Mouse (Mus musculus): ENCODE results near the gene Evi5l. TPM values are rescaled to one million over a fixed set of nuclear protein-coding genes. Genes with fewer than 3 reads are reported as not detected.

Gene Evi5l
- polyA plus RNA-seq, 1 experiment = 3.9 TPM

- Histone ChIP-seq H3K27ac (ENCODE audit: insufficient read depth, low read depth, low read length) (0 out of 2 replicates have a peak overlapping the region, but pooled peaks have one; percentile 3), H3K27me3 (ENCODE audit: control insufficient read depth, insufficient read depth, low read length) (peaks cover 28% of the 10 kb centered on the region), H3K4me1 (ENCODE audit: control insufficient read depth, insufficient read depth, insufficient read length, low read length) (peaks cover 21% of the 10 kb centered on the region), H3K36me3 (ENCODE audit: control insufficient read depth, insufficient read depth, low read length) (no peaks in the 10 kb centered on the region), H3K4me3 (ENCODE audit: low read depth, low read length) (peak overlapping the region; percentile 60)
- WGBS = 4% methylated on average over 33 of the region's 33 CpGs
- no peak for TF ChIP-seq POLR2A (IDR thresholded peaks at IDR 0.05; ENCODE audit: low read depth, low read length)
- no peak for TF ChIP-seq CTCF (IDR thresholded peaks at IDR 0.05; ENCODE audit: extremely low read depth, insufficient read length, insufficient replicate concordance, low read depth, low read length)
Observed at GRCm38 (mm10) chr8:4214006-4214980, 47.9 kb downstream of the Evi5l start.

- H3K27ac ChIP-seq (ENCODE audit: insufficient read depth, low read depth, low read length) = no peak overlapping the region
- no peaks in the 10 kb centered on the region for H3K36me3 ChIP-seq (ENCODE audit: control insufficient read depth, insufficient read depth, low read length)
- H3K4me3 ChIP-seq (ENCODE audit: low read depth, low read length) = no peak overlapping the region
- peaks cover 30% of the 10 kb centered on the region for H3K27me3 ChIP-seq (ENCODE audit: control insufficient read depth, insufficient read depth, low read length)
- 23% methylated on average over 18 of the region's 18 CpGs for WGBS
- H3K4me1 ChIP-seq (ENCODE audit: control insufficient read depth, insufficient read depth, insufficient read length, low read length) = peaks cover 21% of the 10 kb centered on the region
- TF ChIP-seq CTCF (IDR thresholded peaks at IDR 0.05; ENCODE audit: extremely low read depth, insufficient read length, insufficient replicate concordance, low read depth, low read length) (no peak), POLR2A (IDR thresholded peaks at IDR 0.05; ENCODE audit: low read depth, low read length) (no peak)
Observed at GRCm38 (mm10) chr8:4216296-4216695, 49.9 kb downstream of the Evi5l start.

GRCm38 (mm10) chr8:4216791-4217621 is 50.6 kb downstream of the Evi5l start, which contains the start of gene Prr36:
Prr36 (minus strand) TSS chr8:4217459.
- H3K27ac ChIP-seq (ENCODE audit: insufficient read depth, low read depth, low read length) = no peak within 1 kb of the TSS
- H3K36me3 ChIP-seq (ENCODE audit: control insufficient read depth, insufficient read depth, low read length) = no peaks in the 10 kb centered on the region
- 4% methylated on average over 44 of the region's 44 CpGs for WGBS
- H3K27me3 ChIP-seq (ENCODE audit: control insufficient read depth, insufficient read depth, low read length) = peaks cover 33% of the 10 kb centered on the region
- no peak for TF ChIP-seq POLR2A (IDR thresholded peaks at IDR 0.05; ENCODE audit: low read depth, low read length)
- no peak for TF ChIP-seq CTCF (IDR thresholded peaks at IDR 0.05; ENCODE audit: extremely low read depth, insufficient read length, insufficient replicate concordance, low read depth, low read length)
- peak within 1 kb of the TSS; percentile 44 for H3K4me3 ChIP-seq (ENCODE audit: low read depth, low read length)
- peaks cover 21% of the 10 kb centered on the region for H3K4me1 ChIP-seq (ENCODE audit: control insufficient read depth, insufficient read depth, insufficient read length, low read length)

GRCm38 (mm10) chr8:4219617-4220016 is 53.2 kb downstream of the Evi5l start:
- Histone ChIP-seq H3K4me3 (ENCODE audit: low read depth, low read length) (no peak overlapping the region), H3K4me1 (ENCODE audit: control insufficient read depth, insufficient read depth, insufficient read length, low read length) (peaks cover 6% of the 10 kb centered on the region), H3K27ac (ENCODE audit: insufficient read depth, low read depth, low read length) (no peak overlapping the region), H3K27me3 (ENCODE audit: control insufficient read depth, insufficient read depth, low read length) (peaks cover 33% of the 10 kb centered on the region), H3K36me3 (ENCODE audit: control insufficient read depth, insufficient read depth, low read length) (no peaks in the 10 kb centered on the region)
- TF ChIP-seq POLR2A (IDR thresholded peaks at IDR 0.05; ENCODE audit: low read depth, low read length) = no peak
- TF ChIP-seq CTCF (IDR thresholded peaks at IDR 0.05; ENCODE audit: extremely low read depth, insufficient read length, insufficient replicate concordance, low read depth, low read length) = no peak
- WGBS = 68% methylated on average over 3 of the region's 3 CpGs

GRCm38 (mm10) chr8:4222059-4222458 is 55.7 kb downstream of the Evi5l start:
- Histone ChIP-seq H3K4me3 (ENCODE audit: low read depth, low read length) (no peak overlapping the region), H3K27ac (ENCODE audit: insufficient read depth, low read depth, low read length) (no peak overlapping the region), H3K27me3 (ENCODE audit: control insufficient read depth, insufficient read depth, low read length) (peaks cover 15% of the 10 kb centered on the region), H3K4me1 (ENCODE audit: control insufficient read depth, insufficient read depth, insufficient read length, low read length) (peaks cover 6% of the 10 kb centered on the region), H3K36me3 (ENCODE audit: control insufficient read depth, insufficient read depth, low read length) (no peaks in the 10 kb centered on the region)
- TF ChIP-seq POLR2A (IDR thresholded peaks at IDR 0.05; ENCODE audit: low read depth, low read length) (no peak), CTCF (IDR thresholded peaks at IDR 0.05; ENCODE audit: extremely low read depth, insufficient read length, insufficient replicate concordance, low read depth, low read length) (no peak)

- 30% methylated on average over 4 of the region's 4 CpGs for WGBS
- no peak overlapping the region for H3K27ac ChIP-seq (ENCODE audit: insufficient read depth, low read depth, low read length)
- peaks cover 3% of the 10 kb centered on the region for H3K27me3 ChIP-seq (ENCODE audit: control insufficient read depth, insufficient read depth, low read length)
- peak overlapping the region; percentile 40 for H3K4me3 ChIP-seq (ENCODE audit: low read depth, low read length)
- H3K36me3 ChIP-seq (ENCODE audit: control insufficient read depth, insufficient read depth, low read length) = no peaks in the 10 kb centered on the region
- TF ChIP-seq POLR2A (IDR thresholded peaks at IDR 0.05; ENCODE audit: low read depth, low read length) (no peak), CTCF (IDR thresholded peaks at IDR 0.05; ENCODE audit: extremely low read depth, insufficient read length, insufficient replicate concordance, low read depth, low read length) (no peak)
- peaks cover 6% of the 10 kb centered on the region; the same call in 1 of the 2 replicates for H3K4me1 ChIP-seq (ENCODE audit: control insufficient read depth, insufficient read depth, insufficient read length, low read length)
Observed at GRCm38 (mm10) chr8:4226323-4226722, 60.0 kb downstream of the Evi5l start.

Measured in small intestine, adult 2 months (tissue).